Mouse (Mus musculus): ENCODE measurements around the gene Ccdc78.

The Ccdc78 gene

GRCm38 (mm10) chr17:25831451-25832281, 45.3 kb downstream of the Ccdc78 start:
- ChIA-PET POLR2A (interaction anchor here (0.5 to 9.2 kb wide), 55 partner anchors 8 to 1304 kb away, joined by 3 to 114 read pairs (median 8); partner anchors contain the start of genes Gm20683 (in 3 of the 4), Wdr24 (in 3 of the 4), Chtf18 (in 2 of the 4) and Fbxl16 (in 2 of the 4)), CTCF (interaction anchor here (0.6 to 2.1 kb wide), 10 partner anchors 8 to 437 kb away, joined by 3 to 11 read pairs (median 5); partner anchors contain the start of genes Chtf18 (in 1 of the 4), Narfl (in 1 of the 4), Rpusd1 (in 1 of the 4) and Wdr24 (in 1 of the 4))

DNA sequence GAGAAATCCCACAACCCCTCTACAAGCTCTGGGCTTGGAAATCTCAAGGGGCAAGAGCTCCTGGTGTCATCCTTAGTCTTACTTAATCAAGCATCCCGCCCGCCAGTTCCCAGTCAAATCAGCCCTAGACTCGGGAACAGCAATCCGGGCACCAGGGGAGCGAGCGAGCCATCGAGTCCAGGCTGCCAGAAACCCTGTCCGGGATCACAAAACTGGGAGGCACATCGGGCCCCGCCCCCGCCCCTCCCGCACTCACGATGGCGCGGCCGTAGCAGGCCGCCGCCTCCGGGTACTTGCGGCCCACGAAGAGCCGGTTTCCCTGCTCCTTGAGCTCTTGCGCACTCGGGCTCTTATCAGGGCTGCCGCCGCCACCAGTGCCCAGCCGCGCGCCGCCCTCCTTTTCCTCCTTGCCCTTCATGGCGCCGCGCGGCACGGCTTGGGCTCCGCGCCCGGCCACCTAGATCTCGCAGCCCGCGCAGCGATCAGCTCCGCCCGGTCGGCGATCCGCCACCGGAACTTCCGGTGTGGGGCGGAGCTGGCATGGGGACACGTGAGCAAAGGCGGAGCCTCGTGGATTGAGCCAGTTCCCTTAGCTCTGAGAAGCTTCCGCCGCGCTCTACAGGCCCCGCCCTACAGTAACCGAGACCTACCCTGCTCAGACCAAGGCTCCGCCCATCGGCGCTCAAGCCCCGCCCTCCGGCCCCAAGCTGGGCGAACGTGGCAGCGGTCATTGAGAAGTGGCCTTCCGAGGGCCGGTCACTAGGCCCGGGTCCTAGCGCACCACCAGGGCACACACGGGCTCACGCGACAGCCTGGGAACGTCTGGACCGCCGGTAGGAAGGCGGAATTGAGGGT, 46.3 kb downstream of the Ccdc78 start:
- ChIA-PET CTCF (interaction anchor here (0.6 to 2.1 kb wide), 27 partner anchors 9 to 885 kb away, joined by 3 to 11 read pairs (median 4); partner anchors contain the start of genes Rhot2 (in 3 of the 4), Wdr24 (in 2 of the 4), Chtf18 (in 1 of the 4) and Fam234a (in 1 of the 4)), POLR2A (interaction anchor here (0.5 to 9.2 kb wide), 142 partner anchors 9 to 1354 kb away, joined by 3 to 114 read pairs (median 5); partner anchors contain the start of genes Chtf18 (in 4 of the 4), Rpusd1 (in 4 of the 4), Gm20683 (in 3 of the 4) and Mcrip2 (in 3 of the 4))

GRCm38 (mm10) chr17:25833291-25833663, 46.9 kb downstream of the Ccdc78 start, which contains the start of gene Stub1:
Gene Stub1 (minus strand): TSS chr17:25833404.
- ChIA-PET POLR2A (interaction anchor here (0.5 to 9.2 kb wide), 128 partner anchors 8 to 1354 kb away, joined by 3 to 114 read pairs (median 5); partner anchors contain the start of genes Chtf18 (in 4 of the 4), Rpusd1 (in 4 of the 4), Gm20683 (in 3 of the 4) and Mcrip2 (in 3 of the 4)), CTCF (interaction anchor here (0.6 to 2.1 kb wide), 24 partner anchors 9 to 410 kb away, joined by 3 to 11 read pairs (median 4); partner anchors contain the start of genes Rhot2 (in 3 of the 4), Wdr24 (in 2 of the 4), Chtf18 (in 1 of the 4) and Fam234a (in 1 of the 4))

DNA sequence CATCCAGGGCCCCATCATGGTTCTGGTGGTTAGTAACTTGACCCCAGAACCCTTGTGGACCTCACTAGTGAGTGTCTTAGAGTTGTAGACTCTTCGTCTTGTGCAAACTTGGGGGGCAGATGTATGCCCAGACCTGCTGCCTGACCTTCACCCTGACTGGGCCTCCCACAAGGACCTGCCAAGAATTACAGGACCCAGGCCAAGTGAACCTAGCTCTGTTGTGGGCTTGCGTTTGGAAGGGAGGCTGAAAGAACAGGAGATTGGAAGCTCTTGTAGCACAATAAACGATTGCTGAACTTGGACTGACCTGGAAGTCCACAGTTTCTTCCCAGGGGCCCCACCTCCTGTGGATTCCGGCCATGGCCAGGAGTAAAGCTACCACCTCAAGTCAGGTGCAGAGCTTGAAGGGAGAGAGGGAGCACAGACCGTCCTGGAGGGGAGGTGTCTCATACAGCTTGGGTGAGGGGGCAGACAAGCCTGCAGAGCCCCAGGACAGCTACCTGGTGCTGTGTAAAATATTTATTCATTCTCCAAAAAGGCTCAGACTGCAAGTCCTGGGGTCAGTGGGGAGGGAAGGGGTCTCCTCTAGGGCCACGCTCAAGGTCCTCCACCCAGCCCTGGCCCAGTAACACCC, 47.7 kb downstream of the Ccdc78 start:
- CTCF ChIA-PET: interaction anchor here in 3 of 4 experiments (1.0 to 2.1 kb wide), 7 partner anchors 10 to 266 kb away, joined by 3 to 7 read pairs (median 5); partner anchors contain the start of gene Rhot2 (in 2 of the 3)
- POLR2A ChIA-PET: interaction anchor here in 3 of 4 experiments (0.7 to 9.2 kb wide), 60 partner anchors 8 to 1098 kb away, joined by 3 to 114 read pairs (median 8); partner anchors contain the start of genes Mcrip2 (in 3 of the 3), Rhot2 (in 3 of the 3), Wdr24 (in 3 of the 3) and Wdr90 (in 3 of the 3)

DNA sequence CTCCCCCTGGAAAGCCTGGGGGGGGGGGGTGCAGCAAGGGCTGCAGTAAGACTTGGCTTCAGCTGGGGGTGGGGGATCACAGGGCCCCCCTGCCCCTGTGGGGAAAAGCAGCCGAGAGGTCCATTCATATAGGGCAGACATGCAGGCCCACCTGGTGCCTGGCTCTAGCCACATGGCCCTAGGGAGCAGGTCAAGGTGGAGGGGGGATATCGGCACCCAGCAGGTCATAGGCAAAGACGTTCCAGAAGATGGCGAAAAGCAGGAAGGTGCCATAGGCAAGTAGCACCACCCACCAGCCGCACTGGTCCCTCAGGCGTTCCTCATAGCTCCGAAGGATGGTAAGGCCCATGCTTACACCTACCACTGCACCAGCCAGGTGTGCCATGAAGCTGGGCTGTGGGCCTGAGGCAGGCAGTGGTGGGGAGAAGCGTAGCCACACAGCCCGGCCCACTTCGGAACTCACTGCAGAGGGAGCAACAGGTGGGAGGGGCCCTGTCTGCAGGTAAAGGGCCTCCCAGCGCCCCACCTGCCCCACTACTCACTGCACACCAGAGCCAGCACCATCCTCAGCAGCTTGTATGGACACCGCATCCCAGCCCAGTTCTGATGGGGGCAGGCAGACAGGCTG, 48.3 kb downstream of the Ccdc78 start:
- POLR2A ChIA-PET: interaction anchor here in 2 of 4 experiments (0.7 to 9.2 kb wide), 16 partner anchors 10 to 398 kb away, joined by 3 to 114 read pairs (median 19); partner anchors contain the start of genes Mcrip2 (in 2 of the 2), Rhot2 (in 2 of the 2), Wdr24 (in 2 of the 2) and Gm20683 (in 1 of the 2)
- CTCF ChIA-PET: interaction anchor here in 1 of 4 experiments (1.2 to 1.4 kb wide), 2 partner anchors 34 to 111 kb away, joined by 3 read pairs; no protein-coding TSS in a partner anchor

DNA sequence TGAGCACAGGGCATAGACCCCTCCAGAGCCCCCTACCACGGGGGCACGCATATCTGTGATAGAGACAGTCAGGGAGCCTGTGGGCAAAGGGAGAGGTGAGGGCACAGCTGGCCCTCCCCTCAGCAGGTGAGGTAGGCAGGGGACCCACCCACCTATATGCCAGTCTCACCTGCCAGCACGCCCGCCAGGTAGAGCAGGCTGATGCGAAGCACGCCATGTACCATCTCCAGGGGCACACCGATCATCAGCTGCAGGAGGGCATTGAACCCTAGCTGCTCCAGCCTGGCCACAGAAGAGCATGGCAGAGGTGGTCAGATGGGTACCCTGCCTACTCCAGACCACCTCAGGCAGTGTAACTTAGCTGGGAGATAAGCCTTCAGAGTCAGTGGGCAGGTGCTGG, 48.9 kb downstream of the Ccdc78 start:
- POLR2A ChIA-PET: interaction anchor here in 2 of 4 experiments (2.5 to 9.2 kb wide), 7 partner anchors 9 to 32 kb away, joined by 6 to 114 read pairs (median 44); partner anchors contain the start of genes Rhot2 (in 2 of the 2), Gm20683 (in 1 of the 2), Mcrip2 (in 1 of the 2) and Wdr24 (in 1 of the 2)
- CTCF ChIA-PET: interaction anchor here in 1 of 4 experiments (1.2 kb wide), 1 partner anchor 34 kb away, joined by 3 read pairs; no protein-coding TSS in a partner anchor

GRCm38 (mm10) chr17:25835816-25836215, 49.4 kb downstream of the Ccdc78 start:
- ChIA-PET CTCF (interaction anchor here in 2 of 4 experiments (0.7 to 1.4 kb wide), 3 partner anchors 38 to 59 kb away, joined by 3 to 5 read pairs (median 4); no protein-coding TSS in a partner anchor), POLR2A (interaction anchor here in 3 of 4 experiments (0.5 to 9.2 kb wide), 21 partner anchors 9 to 1493 kb away, joined by 3 to 114 read pairs (median 4); partner anchors contain the start of genes Mcrip2 (in 3 of the 3), Rhot2 (in 2 of the 3), AC134908.4 (in 1 of the 3) and Chtf18 (in 1 of the 3))

DNA sequence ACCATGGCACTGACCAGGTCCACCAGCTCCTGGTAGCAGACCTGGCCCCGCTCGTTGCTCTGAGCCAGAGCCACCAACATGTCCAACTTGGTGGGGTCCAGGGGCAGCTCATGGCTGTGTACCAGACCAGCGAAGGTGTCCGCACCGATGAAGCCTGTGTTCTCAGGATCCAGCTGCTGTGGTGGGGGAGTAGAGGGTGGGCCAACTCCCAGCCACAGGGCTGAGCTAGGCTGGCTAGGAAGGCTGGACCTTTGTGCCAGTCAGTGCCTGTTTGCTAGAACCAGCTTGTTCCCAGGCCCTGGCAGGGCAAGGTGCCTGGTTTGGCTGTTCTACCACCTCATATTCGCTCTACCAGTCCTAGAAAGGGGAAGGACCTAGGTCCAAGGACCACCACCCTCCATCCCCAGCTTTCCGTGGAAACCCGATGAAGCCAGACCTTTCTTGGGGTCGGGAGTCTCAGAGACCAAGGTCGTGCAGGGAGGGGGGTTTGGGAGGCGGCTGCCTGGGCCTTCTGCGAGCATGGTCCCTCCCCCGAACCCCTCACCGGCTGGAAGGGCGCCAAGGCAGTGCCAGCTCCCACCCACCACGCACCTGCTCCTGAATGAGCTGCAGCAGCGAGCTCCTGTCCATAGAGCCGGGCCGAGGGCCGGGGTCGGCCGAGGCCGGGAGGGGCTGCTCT, 50.2 kb downstream of the Ccdc78 start:
- CTCF ChIA-PET: interaction anchor here in 2 of 4 experiments (0.7 to 1.5 kb wide), 5 partner anchors 35 to 362 kb away, joined by 3 to 5 read pairs (median 4); no protein-coding TSS in a partner anchor
- POLR2A ChIA-PET: interaction anchor here (0.5 to 2.6 kb wide), 35 partner anchors 8 to 1494 kb away, joined by 3 to 11 read pairs (median 3); partner anchors contain the start of genes Jmjd8 (in 3 of the 4), Mcrip2 (in 3 of the 4), Wdr24 (in 2 of the 4) and AC134908.4 (in 1 of the 4)

GRCm38 (mm10) chr17:25837076-25837410, 50.7 kb downstream of the Ccdc78 start, which contains the start of gene Rhbdl1:
Gene Rhbdl1 (minus strand): TSS chr17:25837295.
- CTCF ChIA-PET: interaction anchor here in 1 of 4 experiments (0.6 to 1.5 kb wide), 4 partner anchors 36 to 362 kb away, joined by 4 to 5 read pairs (median 4); no protein-coding TSS in a partner anchor
- POLR2A ChIA-PET: interaction anchor here (0.6 to 2.6 kb wide), 30 partner anchors 7 to 433 kb away, joined by 3 to 11 read pairs (median 3); partner anchors contain the start of genes Jmjd8 (in 3 of the 4), Mcrip2 (in 3 of the 4), Wdr24 (in 2 of the 4) and Chtf18 (in 1 of the 4)

- CTCF ChIA-PET: interaction anchor here in 1 of 4 experiments (0.6 to 1.5 kb wide), 3 partner anchors 36 to 363 kb away, joined by 4 to 5 read pairs (median 4); no protein-coding TSS in a partner anchor
- POLR2A ChIA-PET: interaction anchor here in 2 of 4 experiments (0.6 to 2.6 kb wide), 18 partner anchors 8 to 433 kb away, joined by 3 to 11 read pairs (median 6); partner anchors contain the start of genes Jmjd8 (in 2 of the 2), Mcrip2 (in 2 of the 2), Wdr24 (in 2 of the 2) and Chtf18 (in 1 of the 2)
Observed at GRCm38 (mm10) chr17:25837533-25837932, 51.2 kb downstream of the Ccdc78 start.

- POLR2A ChIA-PET: interaction anchor here in 2 of 4 experiments (1.1 to 2.0 kb wide), 5 partner anchors 9 to 116 kb away, joined by 3 to 5 read pairs (median 5); partner anchors contain the start of gene Mcrip2 (in 2 of the 2)
- CTCF ChIA-PET: no interaction called here
Observed at GRCm38 (mm10) chr17:25838904-25839303, 52.5 kb downstream of the Ccdc78 start.

GRCm38 (mm10) chr17:25839455-25840235, 53.3 kb downstream of the Ccdc78 start:
- ChIA-PET CTCF (interaction anchor here in 2 of 4 experiments (0.6 to 0.7 kb wide), 2 partner anchors 116 to 233 kb away, joined by 3 read pairs; no protein-coding TSS in a partner anchor), POLR2A (interaction anchor here in 2 of 4 experiments (0.8 to 2.0 kb wide), 8 partner anchors 8 to 116 kb away, joined by 3 to 5 read pairs (median 4); partner anchors contain the start of gene Mcrip2 (in 2 of the 2))
